Mouse (Mus musculus) hindbrain, embryonic 11.5 days (tissue): ENCODE measurements around the gene Car12. TPM values are rescaled to one million over a fixed set of nuclear protein-coding genes. Genes with fewer than 3 reads are reported as not detected.

ENCODE experiments used
- ATAC-seq: fragments of 200-750 bp; cut with Nextera tagmentation; 2 replicates; pipeline ENCODE4 v1.8.0; 2017; ENCODE audit warnings: mild to moderate bottlenecking, moderate TSS enrichment, moderate library complexity; ENCODE audit not compliant: low FRiP score
- DNase-seq: peaks from one replicate; pipeline ENCODE4 v3.0.0-alpha.2; 2015; ENCODE audit warnings: low spot score
- H3K27ac ChIP-seq: fragments of 300-500 bp; sonication (generic); 2 replicates; pipeline ENCODE4 v1.5.1; 2014; ENCODE audit warnings: mild to moderate bottlenecking, low read depth, low read length
- H3K27me3 ChIP-seq: fragments of 300-500 bp; sonication (generic); 2 replicates; pipeline ENCODE4 v1.6.1; 2014; ENCODE audit warnings: mild to moderate bottlenecking, low read length, moderate library complexity, mixed read lengths; ENCODE audit not compliant: control insufficient read depth, insufficient read depth
- H3K36me3 ChIP-seq: fragments of 300-500 bp; sonication (generic); 2 replicates; pipeline ENCODE4 v1.6.1; 2014; ENCODE audit warnings: mild to moderate bottlenecking, low read length, moderate library complexity, mixed read lengths; ENCODE audit not compliant: control insufficient read depth, insufficient read depth
- H3K4me1 ChIP-seq: fragments of 300-500 bp; sonication (generic); replicated peaks from 2 replicates; pipeline ENCODE4 v1.6.1; 2014; ENCODE audit warnings: low read length, mixed read lengths; ENCODE audit not compliant: control insufficient read depth, insufficient read depth
- H3K4me2 ChIP-seq: fragments of 300-500 bp; sonication (generic); replicated peaks from 2 replicates; pipeline ENCODE4 v1.6.1; 2014; ENCODE audit warnings: mild to moderate bottlenecking, low read depth, low read length
- H3K4me3 ChIP-seq: fragments of 300-500 bp; sonication (generic); 2 replicates; pipeline ENCODE4 v1.5.1; 2014; ENCODE audit warnings: low read depth, low read length
- H3K9ac ChIP-seq: fragments of 300-500 bp; sonication (generic); 2 replicates; pipeline ENCODE4 v1.6.1; 2014; ENCODE audit warnings: low read depth, low read length
- H3K9me3 ChIP-seq: fragments of 300-500 bp; sonication (generic); 2 replicates; pipeline ENCODE4 v1.6.1; 2016; ENCODE audit warnings: low read length; ENCODE audit not compliant: control insufficient read depth
- WGBS: fragments of 180-500 bp; shearing (Covaris S2); extraction: QIAGEN DNeasy Blood & Tissue Kit; methylation state at CpG from one replicate; pipeline ENCODE4 v1.1.7; 2014; 5-methylcytosine and 5-hydroxymethylcytosine counted together
- polyA plus RNA-seq: library from polyadenylated mRNA; unstranded; fragments of >200 nt; fragmentation: Nextera tagmentation; extraction: Ambion mirVana; gene quantifications from 2 replicates; pipeline ENCODE4 v1.2.1, GENCODE M21; 2014

The Car12 gene
- polyA plus RNA-seq = 1.0 and 1.2 TPM in 2 replicates

DNA sequence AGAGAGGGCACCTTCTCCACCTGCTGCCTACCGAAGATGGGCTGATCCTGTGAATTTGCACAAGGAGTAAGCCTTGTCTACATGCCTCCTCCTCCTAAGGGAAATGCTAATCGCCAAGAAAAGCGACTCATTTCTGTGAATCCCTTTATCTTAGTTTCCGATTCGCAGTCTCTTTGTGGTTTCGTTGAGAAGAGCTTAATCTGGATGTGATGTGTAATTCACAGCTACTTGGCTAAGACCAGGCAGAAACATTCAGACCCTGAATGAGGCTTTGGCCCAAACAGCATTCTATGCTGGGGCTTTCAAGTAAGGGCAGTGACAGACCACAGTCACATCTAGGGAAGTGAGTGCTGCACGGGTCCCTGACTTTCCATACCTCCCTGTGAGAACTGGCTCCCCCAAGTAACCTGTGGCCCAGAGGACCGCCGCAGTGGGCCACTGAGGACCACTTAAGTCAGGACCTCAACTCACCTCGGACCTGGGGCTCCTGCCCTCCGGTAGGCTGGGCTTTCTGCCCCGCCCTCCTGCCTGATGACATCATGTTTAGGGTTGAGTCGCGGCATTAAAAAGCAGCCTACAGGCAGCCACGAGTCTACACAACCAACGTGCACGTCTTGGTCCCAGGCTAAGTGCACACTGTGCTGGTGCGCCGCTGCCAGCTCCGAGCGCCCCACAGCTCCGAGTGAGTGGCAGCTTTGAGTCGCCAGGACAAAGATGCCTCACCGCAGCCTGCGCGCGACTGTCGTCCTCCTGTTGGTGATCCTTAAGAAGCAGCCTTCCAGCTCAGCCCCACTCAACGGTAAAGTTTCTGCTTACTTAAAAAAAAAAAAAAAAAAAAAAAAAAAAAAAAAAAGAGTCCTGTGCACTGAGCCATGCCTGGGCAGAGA is at the start of gene Car12:
Gene Car12 (plus strand): TSS at position 552 of the 887 bp plus-strand sequence.
- WGBS = 15% methylated on average over 29 of the region's 29 CpGs
- H3K27ac ChIP-seq = no peak within 1 kb of the TSS
- H3K4me3 ChIP-seq = peak within 1 kb of the TSS; percentile 39
- H3K36me3 ChIP-seq = no peaks in the 10 kb centered on the region
- peak within 1 kb of the TSS; percentile 40; the same call in 1 of the 2 replicates for H3K9ac ChIP-seq
- peak; percentile 60 for DNase-seq
- H3K27me3 ChIP-seq = no peaks in the 10 kb centered on the region
- H3K9me3 ChIP-seq = no peaks in the 10 kb centered on the region
- 0 out of 2 replicates have a peak, but pooled peaks cover 2% of the 10 kb centered on the region for H3K4me1 ChIP-seq
- peak within 1 kb of the TSS; percentile 71 for H3K4me2 ChIP-seq
- ATAC-seq = no peak

DNA sequence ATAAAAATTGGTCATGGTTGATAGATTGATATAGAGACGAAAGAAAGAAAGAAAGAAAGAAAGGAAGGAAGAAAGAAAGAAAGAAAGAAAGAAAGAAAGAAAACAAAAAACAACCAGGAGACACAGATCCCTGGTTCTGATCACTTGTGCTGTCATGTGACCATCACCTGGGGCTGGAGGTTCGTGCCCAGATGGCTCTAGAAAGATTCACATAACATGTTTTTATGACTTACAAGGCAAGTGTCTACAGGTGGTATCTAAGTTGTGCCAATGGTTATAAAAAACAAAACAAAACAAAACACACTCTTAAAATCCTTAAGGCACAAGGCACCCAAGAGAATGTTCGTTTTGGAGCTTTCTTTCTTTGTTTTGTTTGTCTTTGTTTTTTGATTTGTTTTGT is 49.7 kb upstream of the Car12 start:
- DNase-seq (no peak), ATAC-seq (no peak)
- no peaks in the 10 kb centered on the region for H3K9me3 ChIP-seq
- H3K4me2 ChIP-seq = no peak overlapping the region
- WGBS = 80% methylated on average over 3 of the region's 3 CpGs
- H3K4me1 ChIP-seq = no peaks in the 10 kb centered on the region
- H3K36me3 ChIP-seq = no peaks in the 10 kb centered on the region
- no peak overlapping the region for H3K27ac ChIP-seq
- H3K9ac ChIP-seq = no peak overlapping the region
- H3K4me3 ChIP-seq = no peak overlapping the region
- no peaks in the 10 kb centered on the region for H3K27me3 ChIP-seq

DNA sequence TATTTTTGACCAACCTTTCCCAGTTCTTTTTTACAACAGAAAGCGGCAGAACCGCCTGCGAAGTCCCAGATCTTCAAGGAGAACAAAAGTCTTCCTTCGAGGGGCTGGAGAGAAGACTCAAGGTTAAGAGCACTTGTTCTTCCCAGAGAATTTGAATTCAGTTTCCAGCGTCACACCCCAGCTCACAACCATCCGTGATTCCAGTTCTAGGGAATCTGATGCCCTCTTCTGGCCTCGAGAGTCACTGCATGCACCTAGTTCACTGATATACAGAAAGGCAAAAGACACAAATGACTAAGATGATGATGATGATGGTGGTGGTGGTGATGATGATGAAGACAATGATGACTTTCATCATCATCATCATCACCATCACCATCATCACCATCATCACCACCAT is 48.9 kb upstream of the Car12 start:
- Histone ChIP-seq H3K36me3 (no peaks in the 10 kb centered on the region), H3K27ac (no peak overlapping the region), H3K27me3 (no peaks in the 10 kb centered on the region), H3K4me2 (no peak overlapping the region), H3K9ac (no peak overlapping the region), H3K9me3 (no peaks in the 10 kb centered on the region), H3K4me1 (no peaks in the 10 kb centered on the region), H3K4me3 (no peak overlapping the region)
- WGBS = 87% methylated on average over 7 of the region's 7 CpGs
- no peak for ATAC-seq
- DNase-seq = no peak

DNA sequence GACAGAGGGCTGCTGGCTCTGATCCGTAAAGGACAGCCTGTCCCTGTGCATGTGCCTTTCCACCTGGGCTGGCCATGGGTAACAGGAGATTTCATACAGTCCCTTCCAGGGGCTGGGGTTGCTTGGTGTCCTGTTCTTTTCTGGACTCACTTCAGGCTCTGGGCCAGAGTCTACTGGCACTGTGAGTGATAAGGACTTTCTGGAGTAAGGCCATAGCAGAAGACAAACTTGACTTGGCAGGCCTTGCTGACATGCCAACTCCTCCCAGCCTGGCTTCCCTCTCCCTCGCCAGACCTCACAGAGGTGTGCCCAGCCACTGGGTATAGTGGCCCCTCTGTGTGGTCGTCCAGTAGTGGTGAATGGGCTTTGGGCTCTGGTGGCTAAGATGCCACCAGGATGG is 47.3 kb upstream of the Car12 start:
- H3K27ac ChIP-seq = no peak overlapping the region
- H3K4me2 ChIP-seq = no peak overlapping the region
- no peak for ATAC-seq
- no peak for DNase-seq
- H3K4me3 ChIP-seq = no peak overlapping the region
- no peaks in the 10 kb centered on the region for H3K9me3 ChIP-seq
- H3K9ac ChIP-seq = no peak overlapping the region
- H3K4me1 ChIP-seq = no peaks in the 10 kb centered on the region
- WGBS = 91% methylated on average over 3 of the region's 3 CpGs
- H3K36me3 ChIP-seq = no peaks in the 10 kb centered on the region
- no peaks in the 10 kb centered on the region for H3K27me3 ChIP-seq

DNA sequence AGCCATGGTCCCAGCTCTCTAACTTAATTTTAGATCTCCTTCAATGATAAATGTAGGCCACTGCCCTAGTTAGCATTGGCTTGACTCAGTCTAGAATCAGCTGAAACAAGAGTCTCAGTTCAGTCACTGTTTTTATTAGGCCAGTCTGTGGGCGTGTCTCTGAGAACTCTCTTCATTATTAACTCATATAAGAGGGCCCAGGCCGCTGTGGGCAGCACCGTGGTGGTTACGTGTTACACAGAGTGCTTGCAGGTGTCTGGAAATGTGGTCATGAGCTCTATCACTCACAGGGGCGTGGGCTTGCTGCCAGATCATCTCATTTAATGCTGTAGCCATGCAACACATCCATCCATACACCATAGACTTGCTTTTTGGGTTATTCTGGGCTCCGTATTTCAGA is 46.4 kb upstream of the Car12 start:
- 86% methylated on average over 6 of the region's 6 CpGs for WGBS
- Histone ChIP-seq H3K4me3 (no peak overlapping the region), H3K27me3 (no peaks in the 10 kb centered on the region), H3K9me3 (no peaks in the 10 kb centered on the region), H3K36me3 (no peaks in the 10 kb centered on the region), H3K4me2 (no peak overlapping the region), H3K27ac (no peak overlapping the region), H3K4me1 (no peaks in the 10 kb centered on the region), H3K9ac (no peak overlapping the region)
- ATAC-seq (no peak), DNase-seq (no peak)

DNA sequence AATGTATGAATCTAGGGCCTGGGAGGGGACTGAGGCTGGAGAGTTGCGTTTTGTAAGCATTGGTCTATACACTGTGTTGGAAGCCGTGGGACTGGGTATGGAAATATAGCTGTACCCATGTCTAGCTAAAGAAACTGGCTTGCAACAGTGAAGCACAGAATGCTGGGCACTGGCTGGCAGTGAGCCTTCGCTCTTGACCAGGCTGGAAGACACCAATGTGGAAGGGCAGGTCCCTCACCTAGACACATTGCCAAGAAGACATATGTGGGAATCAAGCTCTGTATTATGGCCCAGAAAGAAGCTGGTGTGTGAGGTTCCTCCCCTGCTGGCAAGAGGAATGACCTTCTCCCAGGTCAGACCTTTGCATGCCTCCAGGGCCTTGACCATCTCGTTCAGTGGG is 45.6 kb upstream of the Car12 start:
- Histone ChIP-seq H3K27ac (no peak overlapping the region), H3K4me2 (no peak overlapping the region), H3K27me3 (no peaks in the 10 kb centered on the region), H3K4me1 (no peaks in the 10 kb centered on the region), H3K9me3 (no peaks in the 10 kb centered on the region), H3K36me3 (no peaks in the 10 kb centered on the region), H3K4me3 (no peak overlapping the region), H3K9ac (no peak overlapping the region)
- ATAC-seq (no peak), DNase-seq (no peak)
- 90% methylated on average over 4 of the region's 4 CpGs for WGBS

DNA sequence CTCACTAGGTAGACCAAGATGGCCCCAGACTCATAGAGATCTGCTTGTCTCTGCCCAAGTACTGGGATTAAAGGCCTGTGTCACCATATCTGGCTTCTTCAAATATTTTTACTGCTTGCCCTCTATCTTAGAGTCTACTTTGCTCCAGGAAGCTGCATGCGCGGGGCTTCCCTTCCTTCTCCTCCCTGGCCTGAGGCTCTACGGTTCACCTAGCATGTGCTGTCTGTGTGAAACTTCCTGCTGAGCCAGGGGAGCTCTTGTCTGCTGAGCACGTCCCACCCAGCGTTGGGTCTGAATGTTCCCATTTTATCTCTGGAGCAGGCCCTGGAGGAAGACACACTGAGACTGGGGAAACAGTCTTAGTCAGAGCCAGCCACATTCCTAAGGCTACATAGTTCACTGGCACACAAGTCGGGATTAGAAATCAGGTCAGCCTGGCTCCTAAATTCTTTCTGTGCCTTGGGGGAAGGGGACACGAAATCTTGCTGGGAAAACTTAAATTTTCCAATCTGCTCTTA is 43.9 kb upstream of the Car12 start:
- DNase-seq (no peak), ATAC-seq (no peak)
- Histone ChIP-seq H3K36me3 (no peaks in the 10 kb centered on the region), H3K9me3 (no peaks in the 10 kb centered on the region), H3K27me3 (no peaks in the 10 kb centered on the region), H3K4me1 (no peaks in the 10 kb centered on the region), H3K4me3 (no peak overlapping the region), H3K9ac (no peak overlapping the region), H3K27ac (no peak overlapping the region), H3K4me2 (no peak overlapping the region)
- WGBS = 63% methylated on average over 7 of the region's 7 CpGs

DNA sequence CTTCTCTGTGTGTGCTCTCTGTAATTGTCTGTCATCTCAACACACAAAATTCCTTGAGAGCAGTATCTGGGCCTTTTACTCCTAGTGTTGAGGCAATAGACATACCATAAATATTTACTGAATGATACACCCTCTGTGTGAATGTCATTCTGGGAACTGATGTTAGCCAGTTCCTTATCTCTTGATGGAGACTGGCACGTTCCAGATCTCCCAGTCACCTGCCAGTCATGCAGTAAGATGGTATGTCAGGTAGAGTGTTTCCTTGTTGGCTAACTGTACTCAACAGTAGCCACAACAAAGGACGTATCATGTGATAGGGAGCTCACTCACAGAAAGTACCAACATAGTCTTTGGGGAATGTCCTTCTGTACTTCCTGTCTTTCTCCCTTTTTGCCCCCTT is 39.7 kb upstream of the Car12 start:
- no peak overlapping the region for H3K4me2 ChIP-seq
- no peak overlapping the region for H3K4me3 ChIP-seq
- no peaks in the 10 kb centered on the region for H3K4me1 ChIP-seq
- no peak for DNase-seq
- ATAC-seq = no peak
- no peaks in the 10 kb centered on the region for H3K9me3 ChIP-seq
- no peak overlapping the region for H3K9ac ChIP-seq
- no peaks in the 10 kb centered on the region for H3K36me3 ChIP-seq
- WGBS = 77% methylated on average over 2 of the region's 2 CpGs
- H3K27me3 ChIP-seq = no peaks in the 10 kb centered on the region
- H3K27ac ChIP-seq = no peak overlapping the region

DNA sequence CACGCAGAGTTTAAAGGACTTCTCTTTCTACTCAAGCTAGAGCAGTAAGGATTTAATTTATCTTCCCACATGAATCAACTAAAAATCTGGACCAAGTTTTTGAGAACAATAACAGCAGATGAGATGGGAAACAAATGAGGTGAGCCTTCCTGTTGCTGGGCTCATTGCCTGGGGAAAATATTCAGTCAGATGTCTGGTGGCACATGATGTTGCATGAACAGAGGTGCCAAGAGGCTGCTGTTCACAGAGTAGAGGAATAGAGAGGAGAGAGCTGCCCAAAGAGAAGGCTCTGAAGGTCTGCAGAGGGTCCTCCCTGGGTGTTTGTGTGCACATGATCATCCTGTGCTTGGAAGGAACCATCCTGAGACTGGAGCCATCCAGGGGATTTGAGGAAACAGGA is 37.9 kb upstream of the Car12 start:
- H3K36me3 ChIP-seq = no peaks in the 10 kb centered on the region
- no peak for ATAC-seq
- H3K9ac ChIP-seq = no peak overlapping the region
- H3K4me3 ChIP-seq = no peak overlapping the region
- WGBS = 84% methylated on average over 1 of the region's 1 CpGs
- H3K27ac ChIP-seq = no peak overlapping the region
- H3K27me3 ChIP-seq = no peaks in the 10 kb centered on the region
- H3K4me2 ChIP-seq = no peak overlapping the region
- no peaks in the 10 kb centered on the region for H3K9me3 ChIP-seq
- no peak for DNase-seq
- H3K4me1 ChIP-seq = no peaks in the 10 kb centered on the region
